Mouse (Mus musculus) bone marrow, adult 2 months (tissue): ENCODE measurements at regions not wholly inside any gene's neighbourhood (a gene's known extent, or its start where the extent isn't known, plus 50 kb on each side); places are given as distances from the start of the nearest gene placed in this dataset.

Experiments used
- H3K27ac ChIP-seq: fragments of 200-500 bp; 2 replicates; pipeline ENCODE4 v1.5.1; 2012; ENCODE audit warnings: low read depth, mild to moderate bottlenecking, control low read depth, inconsistent platforms, low read length; ENCODE audit not compliant: control insufficient read depth, poor library complexity, insufficient read depth
- H3K4me1 ChIP-seq: fragments of 200-500 bp; 2 replicates; pipeline ENCODE4 v1.6.1; 2011; ENCODE audit warnings: low read length; ENCODE audit not compliant: control insufficient read depth, insufficient read depth
- H3K4me3 ChIP-seq: fragments of 200-500 bp; replicated peaks from 2 replicates; pipeline ENCODE3; 2011; ENCODE audit warnings: mild to moderate bottlenecking, low read depth, low read length, control low read depth; ENCODE audit not compliant: control insufficient read depth
- CTCF ChIP-seq: fragments of 200-500 bp; IDR thresholded peaks from 2 replicates; pipeline ENCODE4 v1.5.1; 2011; ENCODE audit warnings: low read length, control low read depth; ENCODE audit not compliant: control insufficient read depth, insufficient read depth
- POLR2A ChIP-seq: fragments of 200-500 bp; IDR thresholded peaks from 2 replicates; pipeline ENCODE4 v1.6.1; 2011; ENCODE audit warnings: low read depth, mild to moderate bottlenecking, control low read depth, low read length, borderline replicate concordance; ENCODE audit not compliant: control insufficient read depth
- WGBS: fragments of 180-500 bp; shearing (Covaris S2); methylation state at CpG from one replicate; pipeline ENCODE4 v1.1.7; 2018; 5-methylcytosine and 5-hydroxymethylcytosine counted together

GRCm38 (mm10) chr14:25270227-25270876 lies 188.6 kb upstream of the Zmiz1 start:
- WGBS, result 79% methylated on average over 11 of the region's 11 CpGs
- Histone ChIP-seq H3K27ac (no peak overlapping the region), H3K4me1 (no peaks in the 10 kb centered on the region), H3K4me3 (no peak overlapping the region)
- TF ChIP-seq POLR2A, result no peak
- TF ChIP-seq CTCF, result no peak

GRCm38 (mm10) chr14:25272366-25273156 lies 186.4 kb upstream of the Zmiz1 start:
- WGBS, result 23% methylated on average over 11 of the region's 11 CpGs
- H3K4me3 ChIP-seq, result no peak overlapping the region
- no peak overlapping the region for H3K27ac ChIP-seq
- no peaks in the 10 kb centered on the region; the same call in 1 of the 2 replicates for H3K4me1 ChIP-seq
- no peak for TF ChIP-seq CTCF

- H3K4me1 ChIP-seq, result no peaks in the 10 kb centered on the region; the same call in 1 of the 2 replicates
- no peak for TF ChIP-seq CTCF
- TF ChIP-seq POLR2A, result no peak
- no peak overlapping the region for H3K4me3 ChIP-seq
- H3K27ac ChIP-seq, result no peak overlapping the region
Observed at GRCm38 (mm10) chr14:25279751-25280150, 179.2 kb upstream of the Zmiz1 start.

DNA sequence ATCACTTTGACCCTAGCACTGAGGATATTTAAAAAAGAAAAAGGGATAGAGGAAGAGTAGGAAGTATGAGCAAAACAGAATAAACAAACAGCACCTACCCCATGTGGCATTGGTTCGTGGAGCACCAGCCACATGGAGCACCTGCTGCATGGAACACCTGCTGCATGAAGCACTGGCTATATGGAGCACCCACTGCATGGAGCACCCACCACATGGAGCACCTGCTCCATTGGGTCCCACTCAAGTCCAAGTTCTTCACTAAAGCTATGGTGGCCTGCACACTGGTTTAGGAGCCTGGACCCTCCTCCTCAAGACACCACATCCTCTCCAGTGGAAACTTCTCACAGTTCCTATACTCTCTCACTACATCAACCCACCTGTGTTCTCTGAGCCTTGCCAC lies 166.4 kb upstream of the Zmiz1 start:
- TF ChIP-seq POLR2A (no peak), CTCF (no peak)
- WGBS, result 68% methylated on average over 1 of the region's 1 CpGs

DNA sequence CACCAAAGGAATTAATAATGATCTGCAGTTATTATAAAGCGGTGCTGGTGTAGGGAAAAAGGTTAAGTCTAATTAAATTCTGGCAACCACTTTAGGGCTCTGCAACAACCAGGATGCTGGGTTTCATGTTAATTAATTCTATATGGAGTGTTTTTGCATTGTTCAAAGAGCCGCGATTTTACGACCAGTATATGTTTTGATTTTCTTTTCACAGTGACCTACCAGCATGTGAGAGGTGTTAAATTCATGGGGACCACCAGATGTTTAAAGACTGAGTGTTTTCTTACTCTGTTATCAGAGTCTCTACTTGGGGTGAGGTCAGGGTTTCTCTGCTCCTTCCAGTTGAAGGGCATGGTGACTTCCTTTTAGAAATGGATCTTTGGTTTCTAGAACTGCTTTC lies 164.8 kb upstream of the Zmiz1 start:
- Histone ChIP-seq H3K27ac (no peak overlapping the region), H3K4me1 (no peaks in the 10 kb centered on the region), H3K4me3 (no peak overlapping the region)
- TF ChIP-seq CTCF (no peak), POLR2A (no peak)
- 86% methylated on average over 4 of the region's 4 CpGs for WGBS

More for the DNA sequence above, 166.4 kb upstream of the Zmiz1 start:
- Histone ChIP-seq H3K4me1 (no peaks in the 10 kb centered on the region), H3K4me3 (no peak overlapping the region), H3K27ac (no peak overlapping the region)

- Histone ChIP-seq H3K27ac (no peak overlapping the region), H3K4me3 (no peak overlapping the region), H3K4me1 (no peaks in the 10 kb centered on the region)
- 52% methylated on average over 5 of the region's 5 CpGs for WGBS
- no peak for TF ChIP-seq POLR2A
- TF ChIP-seq CTCF, result no peak
Observed at GRCm38 (mm10) chr14:25295688-25296350, 163.2 kb upstream of the Zmiz1 start.

GRCm38 (mm10) chr14:25299673-25300190 lies 159.3 kb upstream of the Zmiz1 start:
- no peaks in the 10 kb centered on the region for H3K4me1 ChIP-seq
- H3K4me3 ChIP-seq, result no peak overlapping the region
- H3K27ac ChIP-seq, result no peak overlapping the region
- TF ChIP-seq CTCF (no peak), POLR2A (no peak)
- 69% methylated on average over 3 of the region's 3 CpGs for WGBS
